Mouse (Mus musculus): ENCODE measurements around the gene Kcnh3.

Gene Kcnh3

GRCm38 (mm10) chr15:99285189-99285535 lies 60.5 kb downstream of the Kcnh3 start:
- no peak for DNase-seq (ENCODE audit: low read depth, low spot score)

GRCm38 (mm10) chr15:99290586-99290985 lies 65.9 kb downstream of the Kcnh3 start:
- DNase-seq (ENCODE audit: low read depth, low spot score) = no peak

All from CD4-positive, CD25-positive, alpha-beta regulatory T cell, adult 2 months (primary cell).